ENCODE assay signal across 20 mouse cellular contexts in the genomic region with DNA sequence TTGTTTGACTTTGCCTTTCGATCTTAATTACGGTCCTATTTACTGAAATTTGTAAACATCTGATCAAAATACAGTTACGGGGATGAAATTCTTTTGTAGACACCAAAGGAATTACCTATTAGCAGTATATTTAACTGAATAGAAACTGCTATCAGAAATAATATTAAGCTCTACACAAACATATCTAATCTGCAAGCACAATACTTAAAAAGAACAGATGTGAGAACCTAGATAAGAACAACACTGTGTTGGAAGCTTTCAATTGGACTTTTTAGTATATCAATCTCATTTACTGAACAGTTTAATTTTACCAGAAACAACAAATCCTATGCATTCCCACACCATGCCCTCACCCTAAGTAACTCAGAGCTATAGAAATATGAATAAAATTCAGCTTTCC.
"Had no signal": no experiment of that assay in that cellular context is flagged by ENCODE, and none has a peak within 500 bp of the region (broad histone marks: within the 10 kb centered on the region; RNA-seq: fewer than 3 reads in every experiment).

No protein-coding gene starts in this region.

- H3K36me3 ChIP-seq: midbrain, embryonic 10.5 days; midbrain, embryonic 12.5 days; neural tube, embryonic 13.5 days; neural tube, embryonic 15.5 days had no signal

- ATAC-seq: midbrain, embryonic 16.5 days had no signal

- H3K27me3 ChIP-seq: megakaryocyte, embryonic 14.5 days; midbrain, embryonic 12.5 days; neural tube, embryonic 13.5 days; neural tube, embryonic 15.5 days had no signal

- H3K27ac ChIP-seq: midbrain, embryonic 10.5 days; midbrain, embryonic 12.5 days; neural tube, embryonic 13.5 days; neural tube, embryonic 15.5 days had no signal

- H3K4me3 ChIP-seq: megakaryocyte, embryonic 14.5 days; midbrain, embryonic 10.5 days; midbrain, embryonic 12.5 days; myocyte; neural tube, embryonic 13.5 days; neural tube, embryonic 15.5 days had no signal

- H3K4me2 ChIP-seq: lung, embryonic 14.5 days; midbrain, embryonic 12.5 days; neural tube, embryonic 13.5 days; neural tube, embryonic 15.5 days had no signal

- DNase-seq: lung, adult 18-20 months; lung, embryonic 14.5 days; lung, postnatal 10 days; lung, postnatal 4 days; midbrain, embryonic 14.5 days; retina, postnatal 1 day; right cerebral cortex, adult 18-20 months; right cerebral cortex, postnatal 25 days; right cerebral cortex, postnatal 4 days; spleen, adult 18-20 months; thymus, adult 18-20 months; thymus, postnatal 14 days; thymus, postnatal 36 days had no signal

- H3K9me3 ChIP-seq: megakaryocyte, embryonic 14.5 days; midbrain, embryonic 10.5 days; midbrain, embryonic 12.5 days; neural tube, embryonic 13.5 days; neural tube, embryonic 15.5 days had no signal

- H3K4me1 ChIP-seq: megakaryocyte, embryonic 14.5 days; midbrain, embryonic 10.5 days; midbrain, embryonic 12.5 days; neural tube, embryonic 13.5 days; neural tube, embryonic 15.5 days had no signal

- H3K9ac ChIP-seq: lung, embryonic 14.5 days; midbrain, embryonic 12.5 days; neural tube, embryonic 13.5 days; neural tube, embryonic 15.5 days had no signal
